Mouse (Mus musculus): ENCODE results near the gene Card19.
A peak's percentile ranks its signal among the peaks of the same experiment; 100 is the strongest.

Gene Card19

DNA sequence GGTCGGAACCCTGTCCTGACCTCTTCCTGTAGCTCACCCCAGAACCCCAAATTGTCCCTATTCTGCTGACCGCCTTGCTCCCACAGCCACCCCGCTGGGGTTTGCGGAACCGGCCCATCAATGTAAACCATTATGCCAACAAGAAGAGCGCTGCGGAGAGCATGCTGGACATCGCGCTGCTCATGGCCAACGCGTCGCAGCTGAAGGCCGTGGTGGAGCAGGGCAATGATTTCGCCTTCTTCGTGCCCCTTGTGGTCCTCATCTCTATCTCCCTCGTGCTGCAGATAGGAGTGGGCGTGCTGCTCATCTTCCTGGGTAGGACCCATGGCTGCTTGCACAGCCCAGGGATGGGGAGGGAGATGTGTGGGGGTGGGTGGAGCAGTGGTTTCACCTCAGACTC is 22.2 kb downstream of the Card19 start:
- no peak for DNase-seq (ENCODE audit: low read depth)

DNA sequence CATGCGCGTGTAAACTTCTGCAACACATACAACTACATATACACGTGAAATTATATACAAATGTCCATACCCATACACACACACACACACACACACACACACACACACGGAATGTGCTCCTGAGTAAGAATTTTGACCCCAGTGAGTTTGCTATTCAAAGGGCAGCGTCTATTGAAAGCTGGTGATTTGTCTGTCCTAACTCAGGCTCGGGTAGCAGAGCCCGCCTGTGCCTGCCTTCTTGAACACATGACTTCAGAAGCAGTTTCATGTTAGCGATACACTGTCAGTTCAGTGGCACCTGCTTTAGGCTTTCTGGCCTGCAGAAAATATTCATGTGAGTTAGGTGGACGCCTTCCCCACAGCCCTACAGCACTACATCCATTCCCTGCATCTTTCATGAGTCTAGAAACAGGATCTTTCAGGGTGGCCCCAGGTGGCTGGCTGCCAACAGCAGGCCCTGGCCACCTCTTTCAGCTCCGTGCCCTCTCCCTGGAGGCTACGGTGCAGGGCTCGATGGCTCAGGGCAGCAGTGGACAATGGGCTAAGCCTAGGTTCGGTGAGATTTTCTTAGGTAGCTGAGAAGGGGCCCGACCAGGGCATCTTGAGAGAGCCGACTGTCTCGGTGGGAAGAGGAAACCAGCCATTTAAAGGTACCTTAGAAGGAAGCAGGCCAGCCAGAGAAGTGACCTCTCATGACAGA is 23.5 kb downstream of the Card19 start:
- DNase-seq (ENCODE audit: low read depth) = no peak

- DNase-seq (ENCODE audit: low read depth) = no peak
Observed at GRCm38 (mm10) chr13:49191673-49192035, 24.2 kb downstream of the Card19 start.

- no peak for DNase-seq (ENCODE audit: low read depth)
Observed at GRCm38 (mm10) chr13:49190876-49191672, 24.8 kb downstream of the Card19 start.

GRCm38 (mm10) chr13:49189970-49190870 is 25.6 kb downstream of the Card19 start:
- no peak for DNase-seq (ENCODE audit: low read depth)

DNA sequence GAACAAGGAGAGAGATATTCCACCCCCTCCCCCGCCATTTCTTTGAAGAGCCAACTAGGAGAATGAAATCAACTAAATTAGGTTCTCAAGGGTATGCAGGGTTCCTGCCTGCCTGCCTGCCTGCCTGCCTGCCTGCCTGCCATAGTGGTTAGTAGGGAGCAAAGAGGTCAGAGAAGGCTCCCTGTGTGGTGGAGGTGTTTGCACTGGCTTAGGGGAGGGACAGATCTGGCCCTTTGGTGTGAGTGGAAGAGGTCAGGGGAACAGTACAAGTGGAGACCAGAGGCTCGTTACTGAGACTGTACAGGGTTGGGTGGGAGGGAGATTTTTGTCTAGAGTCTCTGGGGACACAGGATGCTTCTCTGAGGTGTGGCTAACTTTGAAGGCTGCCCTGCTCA is 26.9 kb downstream of the Card19 start:
- no peak for DNase-seq (ENCODE audit: low read depth)

DNA sequence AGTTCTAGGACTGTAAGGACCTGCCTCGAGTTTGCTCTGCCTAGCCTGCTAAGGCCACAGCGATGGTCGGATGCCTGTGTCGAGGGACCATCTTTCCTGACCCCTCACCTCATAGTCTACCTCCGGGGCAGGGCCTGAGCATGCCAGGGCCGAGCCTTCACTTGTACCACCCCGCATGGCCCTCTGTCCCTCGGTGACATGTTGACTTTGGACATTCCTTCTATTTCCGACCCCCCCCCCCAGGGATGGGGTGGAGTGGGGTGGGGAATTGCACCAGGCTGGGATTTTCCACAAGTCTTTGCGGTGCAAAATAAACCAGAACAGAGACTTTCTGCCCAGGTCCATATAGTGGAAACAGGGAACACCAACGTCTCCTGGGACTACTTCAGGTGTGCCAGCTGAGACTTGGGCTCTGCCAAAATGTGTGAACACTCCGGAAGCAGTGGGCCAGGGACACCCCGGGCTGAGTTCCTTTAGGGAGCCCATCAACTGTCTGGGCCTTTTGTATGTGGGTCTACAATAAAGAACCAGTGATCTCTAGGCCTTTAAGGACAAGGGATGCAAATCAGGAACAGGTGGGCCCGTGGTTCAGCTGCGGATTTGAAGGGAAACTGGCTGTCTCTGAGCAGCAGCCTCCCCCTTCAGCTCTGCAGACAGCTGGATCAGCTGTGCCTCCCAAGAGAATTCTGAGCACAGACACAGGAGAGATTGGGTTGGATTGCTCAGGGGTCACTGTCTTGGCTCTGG is 27.4 kb downstream of the Card19 start:
- peak; percentile 23 for DNase-seq (ENCODE audit: low read depth)

- peak; percentile 89 for DNase-seq (ENCODE audit: low read depth)
Observed at GRCm38 (mm10) chr13:49187288-49188218, 28.3 kb downstream of the Card19 start, which contains the start of gene Ninj1. Ninj1 (plus strand) TSS chr13:49187485.

DNA sequence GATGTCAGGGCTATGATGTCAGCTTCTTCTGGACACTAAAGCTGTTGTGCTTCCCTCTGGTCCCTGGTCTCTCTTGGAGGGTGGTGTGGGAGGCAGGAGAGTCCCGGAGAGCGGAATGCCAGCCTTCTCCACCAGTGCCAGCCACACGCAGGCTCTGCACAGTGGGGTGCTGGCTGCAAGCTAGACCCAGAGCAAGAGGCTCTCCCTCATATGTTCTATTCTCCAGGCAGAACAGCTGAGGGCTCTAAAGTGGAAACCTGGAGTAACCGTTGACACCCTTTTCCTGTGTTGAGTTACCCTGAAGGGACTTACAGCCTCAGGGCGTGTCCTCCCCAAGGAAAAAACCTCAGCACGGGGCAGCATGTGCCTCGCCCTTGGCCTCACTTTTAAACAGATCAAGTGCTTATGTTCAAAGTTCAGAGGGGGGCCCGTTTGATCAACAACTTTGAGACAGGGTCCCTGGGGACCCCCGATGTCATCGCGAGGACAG is 29.0 kb downstream of the Card19 start:
- no peak for DNase-seq (ENCODE audit: low read depth)

GRCm38 (mm10) chr13:49183646-49184045 is 32.2 kb downstream of the Card19 start:
- DNase-seq (ENCODE audit: low read depth) = no peak

DNA sequence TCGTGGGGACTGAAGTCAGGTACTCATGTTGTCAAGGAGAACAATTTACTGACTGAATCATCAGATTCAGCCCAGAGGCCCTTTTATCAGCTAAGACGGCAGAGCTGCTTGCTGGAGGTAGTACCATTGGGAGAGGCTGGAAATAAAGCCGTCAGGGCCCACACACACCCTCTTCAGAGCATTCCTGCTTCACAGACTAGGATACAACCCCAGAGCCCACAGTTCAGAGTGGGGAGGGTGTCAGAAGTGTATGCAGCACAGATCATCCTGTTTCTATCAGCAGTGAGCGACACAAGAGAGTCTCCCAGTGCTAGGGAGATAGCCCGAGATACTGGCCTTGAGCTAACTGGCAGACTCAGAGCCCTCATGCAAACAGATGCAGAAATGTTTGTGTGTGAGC is 32.7 kb downstream of the Card19 start:
- DNase-seq (ENCODE audit: low read depth) = no peak

DNA sequence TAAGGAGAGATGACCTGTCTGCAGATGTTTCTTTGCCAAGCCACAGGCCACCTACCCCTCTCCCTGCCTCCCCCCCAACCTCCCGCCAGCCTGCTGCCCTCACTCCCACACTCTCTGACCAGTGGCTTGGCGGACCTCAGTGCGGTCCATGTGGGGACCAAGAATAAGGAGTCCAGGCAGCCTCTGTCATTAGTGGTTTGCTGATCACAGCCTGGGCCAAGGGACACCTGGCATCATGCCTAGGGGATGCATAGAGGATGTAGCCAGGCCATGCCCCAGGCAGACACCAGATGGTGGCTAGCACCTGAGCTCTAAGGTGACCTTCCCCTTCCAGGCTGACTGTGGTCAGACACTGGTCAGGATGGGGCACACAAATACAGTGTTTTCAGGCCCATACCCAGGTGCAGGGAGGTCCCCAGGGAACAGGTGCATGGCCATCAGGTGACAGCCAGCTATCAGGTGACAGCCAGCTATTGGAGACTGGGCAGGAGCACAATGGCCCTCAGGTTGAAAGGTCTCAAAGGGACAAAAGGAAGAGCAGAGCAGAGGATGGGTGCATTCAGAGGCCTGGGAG is 34.3 kb downstream of the Card19 start:
- no peak for DNase-seq (ENCODE audit: low read depth)

DNA sequence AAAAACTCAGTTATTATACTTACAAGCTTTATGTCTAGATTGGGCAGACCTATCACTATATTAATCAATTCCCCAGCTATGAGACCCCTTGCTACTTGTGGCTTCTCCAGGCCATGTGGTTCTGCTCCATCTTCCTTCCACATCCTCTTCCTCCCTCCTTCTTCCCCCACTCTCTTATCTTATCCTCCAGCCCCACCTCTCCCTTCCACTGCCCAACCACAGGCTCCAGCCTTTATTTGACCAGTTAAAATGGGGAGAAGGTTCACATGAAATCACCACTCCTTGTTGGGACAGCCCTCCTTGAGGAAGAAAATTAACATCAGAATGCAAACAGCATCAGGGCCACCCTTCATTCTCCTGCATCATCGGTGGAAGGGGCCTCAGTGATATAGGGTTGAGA is 35.1 kb downstream of the Card19 start:
- no peak for DNase-seq (ENCODE audit: low read depth)

- DNase-seq (ENCODE audit: low read depth) = no peak
Observed at GRCm38 (mm10) chr13:49180274-49180673, 35.6 kb downstream of the Card19 start.

GRCm38 (mm10) chr13:49178839-49179585 is 36.8 kb downstream of the Card19 start:
- DNase-seq (ENCODE audit: low read depth) = no peak

DNA sequence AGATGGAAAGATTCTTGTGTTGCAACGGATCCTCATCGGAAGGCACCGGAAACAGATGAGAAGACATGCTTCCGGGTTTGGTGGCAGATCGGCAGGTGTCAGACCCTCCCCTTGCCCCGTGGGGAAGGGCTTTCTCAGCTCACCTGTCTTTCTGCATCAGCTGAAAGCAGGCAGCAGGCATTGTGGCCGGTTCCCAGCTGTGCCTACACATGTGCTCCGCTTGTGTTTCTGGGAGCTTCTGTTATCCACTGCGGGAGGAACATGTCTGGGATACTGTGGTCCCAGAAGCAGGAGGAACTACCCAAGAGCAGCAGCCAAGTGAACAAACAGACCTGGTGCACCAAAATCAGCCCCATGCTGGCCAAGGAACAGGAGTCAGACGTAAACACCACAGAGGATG is 40.3 kb downstream of the Card19 start:
- DNase-seq (ENCODE audit: low read depth) = no peak

- peak; percentile 84 for DNase-seq (ENCODE audit: low read depth)
Observed at GRCm38 (mm10) chr13:49172971-49173596, 42.8 kb downstream of the Card19 start.

- no peak for DNase-seq (ENCODE audit: low read depth)
Observed at GRCm38 (mm10) chr13:49172335-49172734, 43.5 kb downstream of the Card19 start.

DNA sequence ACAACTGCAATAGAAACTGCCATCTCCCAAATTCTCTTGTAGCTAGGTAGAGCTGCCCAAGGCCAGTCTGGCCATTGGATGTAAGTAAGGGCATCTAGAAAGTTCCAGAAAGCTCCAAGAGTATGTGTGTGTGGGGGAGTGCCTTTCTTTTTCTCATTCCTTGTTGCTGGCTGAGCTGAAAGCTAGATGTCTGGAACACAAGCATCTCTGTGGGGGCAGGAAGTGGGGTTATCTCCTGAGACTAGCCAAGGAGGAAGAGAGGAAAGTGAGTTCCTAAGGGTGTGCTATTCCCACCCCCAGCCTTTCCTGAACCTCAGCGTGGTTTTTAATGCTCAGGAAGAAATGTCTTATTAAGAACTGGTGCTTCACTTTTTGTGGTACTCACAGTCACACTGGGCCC is 44.1 kb downstream of the Card19 start:
- no peak for DNase-seq (ENCODE audit: low read depth)
